ENCODE assay signal across 10 mouse cellular contexts in the genomic region with DNA sequence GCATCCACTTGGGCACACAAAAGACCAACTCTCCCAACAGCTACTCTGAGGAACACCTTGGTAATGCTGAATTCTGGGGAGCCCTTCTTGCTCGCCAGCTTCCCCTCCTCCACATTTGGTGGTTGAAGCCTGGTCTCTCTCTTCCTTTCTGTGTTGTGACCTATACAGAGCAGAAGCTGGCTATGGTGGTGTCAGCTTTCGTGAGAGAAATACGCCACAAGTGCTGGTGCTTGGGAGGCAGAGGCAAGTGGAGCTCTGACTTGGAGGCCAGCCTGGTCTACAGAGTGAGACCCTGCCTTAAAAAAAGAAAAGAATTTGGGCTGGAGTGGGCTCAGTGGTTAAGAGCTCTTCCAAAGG. TPM values are rescaled to one million over a fixed set of nuclear protein-coding genes. Genes with fewer than 3 reads are reported as not detected.
A peak's percentile ranks its signal among the peaks of the same experiment; 100 is the strongest.
DNase-seq lines count a peak whose midpoint lies in the region; ATAC-seq and TF ChIP-seq lines count a peak whose summit lies in the region.
"Had no signal": no experiment of that assay in that cellular context is flagged by ENCODE, and none has a peak within 500 bp of the region (broad histone marks: within the 10 kb centered on the region; RNA-seq: fewer than 3 reads in every experiment).

No protein-coding gene starts in this region.

- H3K9ac ChIP-seq in heart, adult 2 months (ENCODE audit: low read depth, low read length) = peak overlapping the region; percentile 29; the same call in 1 of the 2 replicates
- no peak overlapping the region for H3K9ac ChIP-seq in lung, embryonic 15.5 days
- H3K9ac ChIP-seq in limb, embryonic 15.5 days = no peak overlapping the region
- H3K9ac ChIP-seq in neural tube, embryonic 15.5 days (replicated peaks) = no peak overlapping the region
- H3K9ac ChIP-seq: hindbrain, embryonic 13.5 days; midbrain, embryonic 12.5 days had no signal

- H3K79me2 ChIP-seq in heart, adult 2 months (replicated peaks; ENCODE audit: control insufficient read depth, insufficient read depth, low read length) = peaks cover 7% of the 10 kb centered on the region; the same call in 1 of the 2 replicates

- ATAC-seq in lung, embryonic 15.5 days (ENCODE audit: borderline replicate concordance, extremely low read depth, low FRiP score, low TSS enrichment) = no peak
- ATAC-seq in limb, embryonic 15.5 days (ENCODE audit: insufficient number of reproducible peaks, low FRiP score, low TSS enrichment, low read depth) = no peak
- no peak for ATAC-seq in neural tube, embryonic 15.5 days (ENCODE audit: low FRiP score)
- no peak for ATAC-seq in megakaryocyte progenitor cell, adult 5-6 weeks (replicated peaks; ENCODE audit: poor library complexity)

- H3K27me3 ChIP-seq in heart, adult 2 months (ENCODE audit: control insufficient read depth, insufficient read depth, low read length) = no peaks in the 10 kb centered on the region
- H3K27me3 ChIP-seq in lung, embryonic 15.5 days = no peaks in the 10 kb centered on the region
- no peaks in the 10 kb centered on the region for H3K27me3 ChIP-seq in limb, embryonic 15.5 days
- no peaks in the 10 kb centered on the region for H3K27me3 ChIP-seq in neural tube, embryonic 15.5 days (replicated peaks)
- H3K27me3 ChIP-seq: hindbrain, embryonic 13.5 days; midbrain, embryonic 12.5 days had no signal

- no peak for DNase-seq in heart, adult 2 months
- no peak for DNase-seq in heart, postnatal 4 days
- no peak for DNase-seq in lung, postnatal 10 days
- peak; percentile 50 for DNase-seq in thymus, postnatal 14 days

- 76% methylated on average over 3 of the region's 3 CpGs for WGBS in heart, adult 2 months
- WGBS in lung, embryonic 15.5 days = 89% methylated on average over 3 of the region's 3 CpGs
- 90% methylated on average over 3 of the region's 3 CpGs for WGBS in limb, embryonic 15.5 days
- whole genome bisulfite sequencing in neural tube, embryonic 15.5 days = 93% methylated on average over 3 of the region's 3 CpGs

- TF ChIP-seq EP300 in heart, adult 2 months (IDR thresholded peaks at IDR 0.05; ENCODE audit: insufficient read depth, low read depth, low read length) = no peak

- no peak for TF ChIP-seq POLR2A in heart, adult 2 months (IDR thresholded peaks at IDR 0.05; ENCODE audit: insufficient read depth, low read depth, low read length)

- no peak overlapping the region for H3K4me3 ChIP-seq in heart, adult 2 months
- H3K4me3 ChIP-seq in lung, embryonic 15.5 days = no peak overlapping the region
- H3K4me3 ChIP-seq in limb, embryonic 15.5 days = no peak overlapping the region
- no peak overlapping the region for H3K4me3 ChIP-seq in neural tube, embryonic 15.5 days (replicated peaks)
- H3K4me3 ChIP-seq: hindbrain, embryonic 13.5 days; midbrain, embryonic 12.5 days had no signal

- peaks cover 42% of the 10 kb centered on the region for H3K36me3 ChIP-seq in heart, adult 2 months (ENCODE audit: control insufficient read depth, insufficient read depth, low read length)
- peaks cover 15% of the 10 kb centered on the region for H3K36me3 ChIP-seq in lung, embryonic 15.5 days
- peaks cover 22% of the 10 kb centered on the region for H3K36me3 ChIP-seq in limb, embryonic 15.5 days
- peaks cover 7% of the 10 kb centered on the region for H3K36me3 ChIP-seq in neural tube, embryonic 15.5 days

- no peaks in the 10 kb centered on the region for H3K9me3 ChIP-seq in lung, embryonic 15.5 days
- H3K9me3 ChIP-seq in limb, embryonic 15.5 days = no peaks in the 10 kb centered on the region
- no peaks in the 10 kb centered on the region for H3K9me3 ChIP-seq in neural tube, embryonic 15.5 days (replicated peaks)
- H3K9me3 ChIP-seq: hindbrain, embryonic 13.5 days; midbrain, embryonic 12.5 days had no signal

- TF ChIP-seq CTCF in heart, adult 2 months (IDR thresholded peaks at IDR 0.05) = no peak

- peak overlapping the region; percentile 54 for H3K27ac ChIP-seq in heart, adult 2 months
- H3K27ac ChIP-seq in lung, embryonic 15.5 days = peak overlapping the region; percentile 35; the same call in 1 of the 2 replicates
- peak overlapping the region; percentile 86; the same call in 1 of the 2 replicates for H3K27ac ChIP-seq in limb, embryonic 15.5 days
- H3K27ac ChIP-seq in neural tube, embryonic 15.5 days (replicated peaks) = no peak overlapping the region
- H3K27ac ChIP-seq: midbrain, embryonic 12.5 days had no signal

- intact Hi-C loops in heart, adult 2 months (cut with DNase I) = no loop called here

- H3K4me2 ChIP-seq in lung, embryonic 15.5 days = no peak overlapping the region
- no peak overlapping the region for H3K4me2 ChIP-seq in limb, embryonic 15.5 days
- H3K4me2 ChIP-seq in neural tube, embryonic 15.5 days = no peak overlapping the region
- H3K4me2 ChIP-seq: hindbrain, embryonic 13.5 days; midbrain, embryonic 12.5 days had no signal

- H3K4me1 ChIP-seq in heart, adult 2 months (ENCODE audit: control insufficient read depth, insufficient read depth, low read length) = peaks cover 52% of the 10 kb centered on the region
- H3K4me1 ChIP-seq in lung, embryonic 15.5 days = peaks cover 73% of the 10 kb centered on the region
- peaks cover 51% of the 10 kb centered on the region for H3K4me1 ChIP-seq in limb, embryonic 15.5 days
- peaks cover 58% of the 10 kb centered on the region for H3K4me1 ChIP-seq in neural tube, embryonic 15.5 days

RNA-seq across cellular contexts. Expression of a gene that starts 10.7 kb away (rescaled TPM):
- total RNA-seq in heart, adult 2 months (2021) = 100 to 1,000 TPM; 134 to 139 TPM
- polyA plus RNA-seq in heart, adult 2 months (2012; rRNA removed) = 39.1 and 64.4 TPM in 2 replicates
- 100 to 1,000 TPM; 112 to 115 TPM for total RNA-seq in heart, postnatal 4 days (2021)
- 64.5 and 65.2 TPM in 2 replicates for polyA plus RNA-seq in lung, embryonic 15.5 days (2015; fragmentation: Nextera tagmentation; extraction: Ambion mirVana)
- polyA plus RNA-seq in limb, embryonic 15.5 days (2015; fragmentation: Nextera tagmentation; extraction: Ambion mirVana) = 35.2 and 46.1 TPM in 2 replicates
- polyA plus RNA-seq in neural tube, embryonic 15.5 days (2015; fragmentation: Nextera tagmentation; extraction: Ambion mirVana) = 41.4 and 42.0 TPM in 2 replicates
- total RNA-seq in megakaryocyte progenitor cell, adult 5-6 weeks (2015) = 154 and 191 TPM in 2 replicates
- total RNA-seq in megakaryocyte progenitor cell, adult 5-6 weeks (2017) = 131 and 135 TPM in 2 replicates

RNA-seq across cellular contexts. Expression of a gene that starts 18.4 kb away (rescaled TPM):
- total RNA-seq in heart, adult 2 months (2021) = 10 to 100 TPM; 39.2 to 51.4 TPM
- polyA plus RNA-seq in heart, adult 2 months (2012; rRNA removed) = 36.2 and 46.2 TPM in 2 replicates
- total RNA-seq in heart, postnatal 4 days (2021) = 10 to 100 TPM; 13.5 to 14.6 TPM
- polyA plus RNA-seq in lung, embryonic 15.5 days (2015; fragmentation: Nextera tagmentation; extraction: Ambion mirVana) = 3.1 and 5.7 TPM in 2 replicates
- 5.4 and 11.2 TPM in 2 replicates for polyA plus RNA-seq in limb, embryonic 15.5 days (2015; fragmentation: Nextera tagmentation; extraction: Ambion mirVana)
- polyA plus RNA-seq in neural tube, embryonic 15.5 days (2015; fragmentation: Nextera tagmentation; extraction: Ambion mirVana) = 1.3 and 1.6 TPM in 2 replicates
- 0.17 and 1.4 TPM in 2 replicates for total RNA-seq in megakaryocyte progenitor cell, adult 5-6 weeks (2015)
- total RNA-seq in megakaryocyte progenitor cell, adult 5-6 weeks (2017) = 0.33 TPM in 1 of 2 replicates, not detected in the other

RNA-seq across cellular contexts. Expression of a gene that starts 44.5 kb away (rescaled TPM):
- 10 to 100 TPM; 71.5 to 77.7 TPM for total RNA-seq in heart, adult 2 months (2021)
- 17.4 and 28.3 TPM in 2 replicates for polyA plus RNA-seq in heart, adult 2 months (2012; rRNA removed)
- total RNA-seq in heart, postnatal 4 days (2021) = 10 to 100 TPM; 49.2 to 50.5 TPM
- polyA plus RNA-seq in lung, embryonic 15.5 days (2015; fragmentation: Nextera tagmentation; extraction: Ambion mirVana) = 65.3 and 69.2 TPM in 2 replicates
- 73.4 and 74.7 TPM in 2 replicates for polyA plus RNA-seq in limb, embryonic 15.5 days (2015; fragmentation: Nextera tagmentation; extraction: Ambion mirVana)
- polyA plus RNA-seq in neural tube, embryonic 15.5 days (2015; fragmentation: Nextera tagmentation; extraction: Ambion mirVana) = 102 and 109 TPM in 2 replicates
- total RNA-seq in megakaryocyte progenitor cell, adult 5-6 weeks (2015) = 32.6 and 37.1 TPM in 2 replicates
- 49.7 and 66.8 TPM in 2 replicates for total RNA-seq in megakaryocyte progenitor cell, adult 5-6 weeks (2017)
